Mouse (Mus musculus) B cell, adult (primary cell): ENCODE measurements around the gene Mlxip. TPM values are rescaled to one million over a fixed set of nuclear protein-coding genes. Genes with fewer than 3 reads are reported as not detected.

ENCODE experiments used
- total RNA-seq: library from RNA; stranded (reverse); gene quantifications from 4 replicates; pipeline ENCODE4 v1.2.4, GENCODE M21; 2023; ENCODE audit not compliant: inconsistent age

Mlxip gene
- total RNA-seq, result 156 to 167 TPM (median 161 TPM) in 4 replicates

DNA sequence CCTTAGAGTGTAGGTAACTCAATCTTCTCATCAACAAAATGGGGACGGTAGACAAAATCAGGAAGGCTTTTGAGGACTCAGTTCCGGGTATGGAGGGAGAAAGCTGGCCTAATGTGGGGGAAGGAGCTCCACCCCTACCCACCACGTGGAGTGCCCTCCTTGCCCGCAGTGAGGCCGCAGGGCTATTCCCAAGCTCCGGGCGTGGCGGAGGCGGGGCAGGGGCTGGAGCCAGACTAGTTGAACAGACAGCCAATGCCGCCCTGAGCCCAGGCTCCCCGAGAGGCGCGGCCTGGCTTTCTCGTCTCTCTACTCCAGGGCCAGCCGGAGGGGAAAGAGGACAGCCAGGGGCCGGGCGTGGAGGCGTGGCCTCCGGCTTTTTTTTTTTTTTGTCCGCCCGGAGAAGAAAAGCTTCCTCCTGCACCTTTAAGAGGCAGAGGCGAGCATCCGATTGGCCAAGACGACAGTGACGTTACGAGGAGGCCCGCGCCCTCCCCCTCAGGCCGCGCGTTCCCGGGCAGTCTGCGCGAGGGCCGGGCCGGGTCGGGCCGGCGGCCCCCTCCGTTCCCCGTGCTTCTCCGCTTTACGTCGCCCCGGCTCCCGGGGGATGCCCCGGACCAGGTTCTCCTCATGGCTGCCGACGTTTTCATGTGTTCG lies at the start of gene Mlxip:
Mlxip (plus strand) TSS at position 496 of the 654 bp plus-strand sequence.

DNA sequence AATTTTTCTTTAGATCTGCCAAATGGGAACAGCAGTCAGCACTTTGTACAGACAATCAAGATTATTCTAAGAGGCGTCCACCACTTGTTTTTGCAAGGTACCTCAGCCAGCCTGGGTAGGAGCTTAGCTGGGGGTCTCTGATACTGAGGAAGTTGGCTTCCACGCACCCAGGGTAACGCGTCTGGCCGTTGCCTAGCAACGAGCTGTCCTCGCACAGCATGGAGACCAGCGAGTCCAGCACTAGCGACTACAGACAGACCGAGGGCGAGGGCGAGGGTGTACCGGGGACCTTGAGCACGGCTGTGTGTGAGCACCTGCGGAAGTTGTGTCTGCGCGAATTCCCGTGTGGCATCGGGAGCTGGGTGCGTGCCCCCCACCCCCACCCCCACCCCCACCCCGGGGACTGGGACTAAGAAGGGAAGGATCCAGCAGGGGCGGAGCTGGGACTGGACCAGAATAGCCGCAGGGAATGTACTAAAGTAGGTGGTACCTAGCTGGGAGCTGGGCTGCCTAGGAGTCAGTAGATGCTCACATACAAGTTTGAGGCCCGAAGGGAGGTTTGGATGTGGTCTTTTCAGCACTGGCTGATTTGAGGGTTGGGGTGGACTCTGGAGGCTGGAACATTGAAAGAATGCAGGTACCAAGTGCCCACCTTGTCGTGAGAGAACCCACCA lies 94.7 kb downstream of the Mlxip start, which contains the start of the genes Lrrc43 and Il31:
Lrrc43 (plus strand) TSS at position 194 of the 674 bp plus-strand sequence.
Il31 (minus strand) TSS at position 378 of the 674 bp plus-strand sequence.

Other genes starting within 250 kb of the Mlxip start
- gene Psmd9, start 225.4 kb upstream of the Mlxip start, total RNA-seq, result 27.2 to 34.0 TPM (median 31.5 TPM) in 4 replicates
- gene Hpd, start 212.1 kb upstream of the Mlxip start, total RNA-seq, result not detected in 4 replicates
- gene Wdr66, start 142.7 kb upstream of the Mlxip start, total RNA-seq, result 0.87 to 2.4 TPM (median 1.4 TPM) in 4 replicates
- gene Bcl7a, start 51.0 kb upstream of the Mlxip start, total RNA-seq, result 52.5 to 60.6 TPM (median 56.7 TPM) in 4 replicates
- gene Lrrc43, start 94.5 kb downstream of the Mlxip start, total RNA-seq, result not detected in 4 replicates
- not detected in 4 replicates for gene Il31, start 94.7 kb downstream of the Mlxip start, total RNA-seq
- gene B3gnt4, start 115.7 kb downstream of the Mlxip start, total RNA-seq, result not detected in 4 replicates
- 72.4 to 83.7 TPM (median 74.7 TPM) in 4 replicates for gene Diablo, start 129.4 kb downstream of the Mlxip start, total RNA-seq
- 3.8 to 9.2 TPM (median 5.5 TPM) in 4 replicates for gene Gm49027, start 130.7 kb downstream of the Mlxip start, total RNA-seq
- 54.1 to 62.3 TPM (median 56.8 TPM) in 4 replicates for gene Vps33a, start 178.2 kb downstream of the Mlxip start, total RNA-seq